Mouse (Mus musculus) c-Kit-negative CD71-positive TER-119-positive erythroid progenitor cells, embryonic 14.5 days (primary cell): Measurements from ENCODE around the gene Pak3.
"Not testable (repeated sequence)": the region's sequence is repeated elsewhere in the genome, so short reads cannot be mapped to it uniquely, and the experiment has no call there.

Experiments used
- DNase-seq: peaks from one replicate; pipeline ENCODE4 v3.0.0-alpha.2; 2013; ENCODE audit warnings: low read depth, low spot score

Pak3 gene

GRCm38 (mm10) chrX:143518168-143518901, at the start of gene Pak3:
Gene Pak3, plus strand, starts transcription at chrX:143518591.
- DNase-seq: no peak

GRCm38 (mm10) chrX:143482866-143483265, 35.5 kb upstream of the Pak3 start:
- no peak for DNase-seq

GRCm38 (mm10) chrX:143501053-143501695, 17.2 kb upstream of the Pak3 start:
- no peak for DNase-seq

- DNase-seq: no peak
Measured at GRCm38 (mm10) chrX:143501776-143502365, 16.5 kb upstream of the Pak3 start.

GRCm38 (mm10) chrX:143518917-143519316, 526 bp downstream of the Pak3 start:
- no peak for DNase-seq

GRCm38 (mm10) chrX:143519454-143519853, 1.1 kb downstream of the Pak3 start:
- not testable (repeated sequence) for DNase-seq

GRCm38 (mm10) chrX:143520195-143520594, 1.8 kb downstream of the Pak3 start:
- DNase-seq: no peak

GRCm38 (mm10) chrX:143532331-143532730, 13.9 kb downstream of the Pak3 start:
- DNase-seq: no peak

GRCm38 (mm10) chrX:143533574-143533973, 15.2 kb downstream of the Pak3 start:
- DNase-seq: no peak

GRCm38 (mm10) chrX:143542756-143543155, 24.4 kb downstream of the Pak3 start:
- no peak for DNase-seq

- DNase-seq: no peak
Measured at GRCm38 (mm10) chrX:143543186-143543793, 24.9 kb downstream of the Pak3 start.

- no peak for DNase-seq
Measured at GRCm38 (mm10) chrX:143573691-143574090, 55.3 kb downstream of the Pak3 start.

GRCm38 (mm10) chrX:143579925-143580324, 61.5 kb downstream of the Pak3 start:
- no peak for DNase-seq

- DNase-seq: no peak
Measured at GRCm38 (mm10) chrX:143580458-143580959, 62.1 kb downstream of the Pak3 start.

- no peak for DNase-seq
Measured at GRCm38 (mm10) chrX:143606877-143607449, 88.6 kb downstream of the Pak3 start.

- no peak for DNase-seq
Measured at GRCm38 (mm10) chrX:143618734-143619133, 100.3 kb downstream of the Pak3 start.

GRCm38 (mm10) chrX:143627767-143628166, 109.4 kb downstream of the Pak3 start:
- DNase-seq: no peak

GRCm38 (mm10) chrX:143643936-143644335, 125.5 kb downstream of the Pak3 start:
- no peak for DNase-seq

- DNase-seq: no peak
Measured at GRCm38 (mm10) chrX:143644807-143645206, 126.4 kb downstream of the Pak3 start.

GRCm38 (mm10) chrX:143654308-143655176, 136.2 kb downstream of the Pak3 start:
- DNase-seq: no peak

GRCm38 (mm10) chrX:143655177-143655492, 136.7 kb downstream of the Pak3 start:
- DNase-seq: no peak
